13 mouse cellular contexts compared by ENCODE assay signal in the genomic region with DNA sequence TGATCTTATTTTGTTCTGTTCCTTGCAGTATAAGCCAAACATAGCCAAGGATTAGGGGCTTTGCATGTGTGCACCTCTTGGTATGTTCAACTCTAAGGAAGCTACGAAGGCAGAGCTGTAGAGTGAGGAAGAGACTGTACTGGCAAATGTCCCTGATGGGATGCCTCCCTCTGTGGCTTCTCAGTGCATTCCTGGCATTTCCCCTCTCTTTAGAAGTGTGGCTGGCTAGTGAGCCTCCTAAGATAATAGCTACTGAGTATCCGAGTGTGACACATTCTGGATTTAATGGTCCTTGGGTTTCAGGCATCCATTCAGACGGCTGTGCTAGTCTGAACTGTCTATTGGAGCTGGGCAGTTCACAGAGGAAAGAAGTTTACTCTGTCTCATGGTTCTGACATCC. TPM values are rescaled to one million over a fixed set of nuclear protein-coding genes. Genes with fewer than 3 reads are reported as not detected.
"Had no signal": no experiment of that assay in that cellular context is flagged by ENCODE, and none has a peak within 500 bp of the region (broad histone marks: within the 10 kb centered on the region; RNA-seq: fewer than 3 reads in every experiment).

No protein-coding gene starts in this region.

- H3K4me2 ChIP-seq: limb, embryonic 13.5 days; midbrain, embryonic 12.5 days; neural tube, embryonic 13.5 days had no signal

- H3K27me3 ChIP-seq: limb, embryonic 13.5 days; neural tube, embryonic 13.5 days had no signal

- ATAC-seq: midbrain, embryonic 16.5 days had no signal

- H3K9ac ChIP-seq: limb, embryonic 13.5 days; liver, embryonic 14.5 days; midbrain, embryonic 12.5 days; neural tube, embryonic 13.5 days had no signal

- H3K36me3 ChIP-seq: midbrain, embryonic 12.5 days; neural tube, embryonic 13.5 days had no signal

- H3K9me3 ChIP-seq: limb, embryonic 13.5 days; midbrain, embryonic 12.5 days; neural tube, embryonic 13.5 days had no signal

- H3K4me3 ChIP-seq: layer of hippocampus, adult 2 months; limb, embryonic 13.5 days; midbrain, embryonic 12.5 days; neural tube, embryonic 13.5 days had no signal

- H3K27ac ChIP-seq: layer of hippocampus, adult 2 months; limb, embryonic 13.5 days; liver, embryonic 14.5 days; midbrain, embryonic 12.5 days; neural tube, embryonic 13.5 days had no signal

- DNase-seq: lung, adult 18-20 months; retina, postnatal 1 day; right cerebral cortex, postnatal 4 days; spleen, adult 18-20 months; thymus, adult 18-20 months; thymus, postnatal 14 days had no signal

RNA-seq across cellular contexts. Expression of gene Sema5a, which starts 19.0 kb away (rescaled TPM):
- total RNA-seq: megakaryocyte-erythroid progenitor cell, adult 5-6 weeks had no signal
